Mouse (Mus musculus): ENCODE data around the gene Ecpas.

The Ecpas gene

DNA sequence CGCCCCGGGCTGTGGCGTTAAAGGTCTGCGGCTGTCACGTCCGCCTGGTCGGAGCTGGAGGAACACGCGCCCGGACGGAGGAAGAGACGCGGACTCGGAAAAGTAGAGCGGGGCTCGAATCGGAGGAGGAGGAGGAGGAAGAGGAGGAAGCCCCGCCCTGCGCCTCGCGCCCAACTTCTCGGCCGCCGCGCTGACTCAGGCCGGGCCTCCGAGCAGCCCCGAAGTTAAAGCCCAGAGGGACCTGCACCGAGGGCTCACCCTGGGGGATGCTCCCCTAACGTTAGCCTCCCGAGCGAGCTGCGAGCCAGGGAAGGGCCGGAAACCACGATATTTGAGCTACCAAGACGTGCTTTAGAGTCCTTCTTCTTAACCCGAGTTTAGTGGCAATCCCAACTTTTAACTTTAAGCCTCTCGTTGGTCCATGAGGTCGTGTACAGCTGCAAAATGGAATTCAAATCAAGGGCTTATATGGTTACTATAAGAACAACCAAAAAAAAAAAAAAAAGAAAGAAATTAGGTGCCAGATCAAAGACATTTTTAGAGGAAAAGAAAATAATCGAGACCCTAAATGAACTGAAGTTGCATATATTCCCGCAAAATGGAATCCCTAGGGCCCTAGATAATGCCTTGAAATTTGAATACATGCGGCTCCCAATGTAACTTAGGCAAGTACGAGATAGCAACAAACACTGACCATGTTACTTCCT, at the start of gene Ecpas:
Gene Ecpas (minus strand): TSS at position 121 of the 707 bp plus-strand sequence.
- peak; percentile 70 for DNase-seq (ENCODE audit: low read depth, low spot score)

GRCm38 (mm10) chr4:58961719-58962118, 49.2 kb upstream of the Ecpas start:
- DNase-seq (ENCODE audit: low read depth, low spot score): no peak

GRCm38 (mm10) chr4:58952630-58953029, 40.1 kb upstream of the Ecpas start:
- no peak for DNase-seq (ENCODE audit: low read depth, low spot score)

DNA sequence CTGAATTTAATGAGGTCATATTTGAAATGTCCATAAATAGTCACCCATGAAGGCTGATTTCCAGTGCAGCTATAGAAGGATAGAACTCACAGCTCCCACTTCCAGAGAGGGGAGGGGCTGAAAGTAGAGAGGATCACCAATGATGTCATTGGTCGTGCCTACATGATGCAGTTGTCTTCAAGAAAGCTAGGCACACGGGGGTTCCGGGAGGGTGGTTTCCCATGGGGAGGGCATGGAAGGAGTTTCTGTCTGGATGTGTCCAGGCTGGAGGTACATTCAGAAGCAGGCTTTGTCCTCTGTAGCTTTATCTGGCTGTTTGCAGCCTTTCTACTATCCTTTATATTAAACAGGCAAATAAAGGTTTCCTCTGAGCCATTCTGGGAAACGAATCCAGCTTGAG, 35.8 kb upstream of the Ecpas start:
- DNase-seq (ENCODE audit: low read depth, low spot score): no peak

DNA sequence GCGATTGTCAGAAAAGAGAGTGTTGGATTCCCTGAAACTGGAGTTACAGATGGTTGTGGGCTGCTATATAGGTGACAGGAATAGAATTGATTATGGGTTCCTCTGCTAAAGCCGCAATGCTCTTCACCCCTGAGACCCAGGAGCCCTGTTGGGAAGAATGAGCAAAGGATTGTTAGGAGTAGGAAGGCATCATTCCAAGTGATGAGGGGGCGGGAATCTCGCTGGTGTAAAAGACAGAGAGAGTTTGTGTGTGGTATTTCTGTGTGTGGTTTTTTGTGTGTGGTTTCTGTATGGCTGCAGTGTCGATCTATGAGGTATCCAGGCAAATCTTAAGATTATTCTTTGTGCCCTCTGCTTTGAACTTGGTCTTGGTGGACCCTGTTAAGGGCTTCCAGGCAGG, 32.1 kb upstream of the Ecpas start:
- no peak for DNase-seq (ENCODE audit: low read depth, low spot score)

GRCm38 (mm10) chr4:58944206-58944553, 31.6 kb upstream of the Ecpas start:
- no peak for DNase-seq (ENCODE audit: low read depth, low spot score)

- no peak for DNase-seq (ENCODE audit: low read depth, low spot score)
Measured at GRCm38 (mm10) chr4:58943420-58944205, 31.1 kb upstream of the Ecpas start, which contains the start of gene Zkscan16. TSS of gene Zkscan16 (plus strand) at chr4:58943628.

DNA sequence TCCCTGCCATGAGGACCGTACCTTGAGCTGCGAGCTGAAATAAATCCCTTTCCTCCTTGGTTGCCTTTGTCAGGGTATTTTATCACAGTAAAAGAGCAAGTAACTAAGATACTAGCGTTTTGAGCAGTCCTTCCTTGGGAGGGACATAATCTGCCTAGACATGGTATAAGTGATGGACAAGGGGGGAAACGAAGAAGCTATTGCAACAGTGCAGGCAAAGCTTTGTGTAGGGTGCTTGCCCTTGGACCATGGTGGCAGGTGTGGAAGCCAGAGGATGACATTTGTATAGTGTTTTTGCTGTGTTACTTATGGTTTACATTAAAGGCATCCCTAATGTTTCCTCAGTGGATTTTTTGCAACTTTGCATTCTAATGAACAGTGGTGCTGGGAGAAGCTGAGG, 30.4 kb upstream of the Ecpas start:
- no peak for DNase-seq (ENCODE audit: low read depth, low spot score)

GRCm38 (mm10) chr4:58941638-58942037, 29.1 kb upstream of the Ecpas start:
- DNase-seq (ENCODE audit: low read depth, low spot score): no peak

GRCm38 (mm10) chr4:58935846-58936245, 23.3 kb upstream of the Ecpas start:
- no peak for DNase-seq (ENCODE audit: low read depth, low spot score)

- peak; percentile 46 for DNase-seq (ENCODE audit: low read depth, low spot score)
Measured at GRCm38 (mm10) chr4:58934746-58935476, 22.4 kb upstream of the Ecpas start.

DNA sequence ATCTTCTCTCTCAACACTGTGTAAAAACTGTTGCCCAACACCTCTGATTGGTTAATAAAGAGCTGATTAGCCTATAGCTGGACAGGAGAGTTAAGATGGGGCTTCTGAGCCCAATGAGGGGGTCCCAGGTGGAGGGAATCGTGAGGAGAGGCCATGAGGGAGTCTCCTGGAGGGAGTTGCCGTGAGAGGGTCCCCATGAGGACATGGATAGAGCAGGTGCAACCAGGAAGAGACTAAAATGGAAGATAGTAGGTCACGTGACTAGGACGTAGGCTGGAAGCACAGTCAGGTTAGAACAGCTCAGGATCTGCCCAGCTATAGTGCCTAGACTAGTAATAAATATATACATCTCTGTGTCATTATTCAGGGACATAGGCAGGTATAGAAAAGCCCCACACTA, 21.8 kb upstream of the Ecpas start:
- DNase-seq (ENCODE audit: low read depth, low spot score): no peak

DNA sequence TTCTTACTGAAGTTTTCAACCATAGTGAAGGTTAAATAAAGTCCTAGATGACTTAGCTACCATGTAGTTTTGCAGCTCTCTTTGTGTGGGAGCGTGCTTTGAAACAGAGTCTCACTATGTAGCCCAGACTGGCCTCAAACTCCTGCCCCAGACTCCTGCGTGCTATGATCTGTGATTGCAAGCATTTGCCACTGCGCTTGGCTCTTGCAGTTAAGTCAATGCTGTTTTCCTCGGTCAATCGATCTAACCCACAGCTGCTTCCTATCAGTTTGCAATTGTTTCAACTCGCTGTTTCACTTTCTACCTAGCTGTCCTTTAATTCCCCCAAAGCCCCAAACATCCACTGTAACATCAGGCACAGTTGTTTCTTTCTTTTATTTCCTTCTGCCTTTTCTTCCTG, 20.0 kb upstream of the Ecpas start:
- no peak for DNase-seq (ENCODE audit: low read depth, low spot score)

GRCm38 (mm10) chr4:58927661-58928060, 15.1 kb upstream of the Ecpas start:
- peak; percentile 14 for DNase-seq (ENCODE audit: low read depth, low spot score)

GRCm38 (mm10) chr4:58926120-58926519, 13.6 kb upstream of the Ecpas start:
- DNase-seq (ENCODE audit: low read depth, low spot score): no peak

DNA sequence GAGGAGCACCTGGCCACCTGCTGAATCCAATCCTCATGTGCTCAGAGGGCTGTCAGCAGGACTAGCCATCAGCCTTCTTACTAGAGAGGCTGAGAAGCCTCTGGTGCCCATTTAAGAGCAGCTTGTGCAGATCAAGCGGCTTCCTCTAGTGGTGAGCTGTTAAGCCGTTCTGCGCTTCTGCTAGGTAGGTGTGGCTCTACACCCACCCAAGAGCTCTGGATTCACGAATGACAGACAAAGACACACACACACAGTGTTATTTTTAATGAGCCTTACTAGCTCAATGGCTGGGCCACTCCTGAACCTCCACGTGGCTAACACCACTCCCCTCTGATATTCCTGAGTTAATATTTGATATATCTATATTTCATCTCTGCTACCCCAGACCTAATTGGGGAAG, 13.1 kb upstream of the Ecpas start:
- no peak for DNase-seq (ENCODE audit: low read depth, low spot score)

GRCm38 (mm10) chr4:58923933-58924332, 11.4 kb upstream of the Ecpas start:
- DNase-seq (ENCODE audit: low read depth, low spot score): no peak

DNA sequence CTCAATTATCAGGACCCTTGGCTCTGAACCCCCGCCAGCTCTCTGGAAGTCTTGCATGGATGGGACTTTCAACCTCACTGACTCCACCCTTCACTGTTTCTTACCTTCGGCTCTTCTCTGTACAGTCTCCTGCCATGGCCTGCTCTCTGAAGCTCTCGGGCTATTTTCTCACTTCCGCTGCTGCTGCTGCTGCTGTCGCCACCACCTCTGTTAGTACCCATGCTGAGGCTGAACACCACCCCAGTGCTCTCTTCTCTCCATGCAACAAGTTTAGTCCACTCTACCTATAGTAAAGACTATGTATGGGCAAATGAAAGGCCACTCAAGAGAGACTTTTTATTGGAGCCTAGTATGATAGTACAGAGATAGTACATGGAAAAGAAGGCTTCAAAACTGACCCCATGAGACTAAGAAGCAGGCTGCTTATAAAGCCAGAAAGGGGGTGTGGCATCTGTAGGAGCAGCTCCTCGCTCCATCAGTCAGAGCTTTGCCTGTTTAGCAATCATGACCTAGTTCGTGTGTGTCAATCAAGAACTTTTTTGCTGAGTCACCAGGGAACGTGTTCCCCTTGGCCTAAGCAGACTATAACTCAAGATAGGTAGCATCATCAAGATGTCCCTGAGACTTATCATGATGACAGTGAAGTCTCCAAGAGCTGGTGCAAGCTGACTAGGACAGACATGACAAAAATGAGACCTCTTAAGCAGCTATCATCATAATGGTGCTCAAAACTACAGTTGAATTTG, 2.7 kb upstream of the Ecpas start:
- peak; percentile 24 for DNase-seq (ENCODE audit: low read depth, low spot score)

- DNase-seq (ENCODE audit: low read depth, low spot score): peak; percentile 33
Measured at GRCm38 (mm10) chr4:58913336-58914026, 932 bp upstream of the Ecpas start.

GRCm38 (mm10) chr4:58911831-58912628, 519 bp downstream of the Ecpas start:
- peak; percentile 53 for DNase-seq (ENCODE audit: low read depth, low spot score)

Measured in 3T3-L1 (cell line).